Mouse (Mus musculus): Measurements from ENCODE around the gene Adam19. TPM values are rescaled to one million over a fixed set of nuclear protein-coding genes. Genes with fewer than 3 reads are reported as not detected.

Adam19 gene
- polyA plus RNA-seq, 1 experiment from 2014 or later: 6.5 TPM

DNA sequence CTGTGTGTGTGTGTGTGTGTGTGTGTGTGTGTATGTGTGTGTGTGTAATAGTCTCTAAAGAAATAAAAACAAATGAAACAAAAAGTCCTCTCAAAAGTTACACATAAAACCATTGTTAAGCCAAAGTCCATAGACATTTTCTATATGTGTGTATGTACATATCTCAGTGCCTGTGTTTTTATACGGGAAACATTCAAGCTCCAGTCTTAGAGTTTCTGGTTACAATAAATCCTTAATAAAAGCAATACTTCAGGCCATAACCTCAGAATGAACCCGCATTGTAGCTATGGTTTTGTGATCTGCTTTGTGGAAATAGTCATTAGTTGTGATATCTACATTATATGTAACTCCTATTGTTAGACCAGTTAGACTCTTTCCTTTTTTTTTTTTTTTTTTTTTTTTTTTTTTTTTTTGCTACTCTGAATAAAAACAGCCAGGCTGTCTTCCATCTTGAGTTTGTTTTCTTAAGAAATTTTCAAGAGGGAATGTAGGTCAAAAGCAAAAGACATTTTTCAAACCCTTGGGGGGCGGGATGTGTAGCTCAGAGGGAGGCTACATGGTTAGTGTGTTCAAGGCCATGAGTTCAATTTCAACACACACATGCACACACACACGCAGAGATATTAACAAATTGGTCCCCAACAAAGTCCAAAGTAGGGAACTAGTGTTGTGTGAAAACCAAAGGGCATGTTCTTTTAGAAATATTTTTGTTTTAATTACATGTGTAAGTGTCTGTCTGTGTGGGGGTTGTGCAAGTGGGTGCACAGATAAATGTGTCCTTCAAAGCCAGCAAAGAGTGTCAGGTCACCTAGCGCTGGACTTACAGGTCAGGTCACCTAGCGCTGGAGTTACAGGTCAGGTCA, 27.6 kb upstream of the Adam19 start:
- Histone ChIP-seq H3K4me3 (replicated peaks; ENCODE audit: low read depth, low read length) (no peak overlapping the region), H3K9me3 (replicated peaks; ENCODE audit: low read length) (no peaks in the 10 kb centered on the region), H3K9ac (ENCODE audit: low read depth, low read length) (no peak overlapping the region), H3K27me3 (ENCODE audit: insufficient read depth, low read length) (no peaks in the 10 kb centered on the region), H3K4me2 (ENCODE audit: low read length) (no peak overlapping the region), H3K36me3 (ENCODE audit: insufficient read depth, low read length) (no peaks in the 10 kb centered on the region), H3K27ac (peak overlapping the region; percentile 54; the same call in 1 of the 2 replicates), H3K4me1 (replicated peaks; ENCODE audit: insufficient read depth, low read length) (no peaks in the 10 kb centered on the region)
- 65% methylated on average over 6 of the region's 6 CpGs for WGBS
- DNase-seq (ENCODE audit: low spot score) (peak; percentile 81), ATAC-seq (replicated peaks; ENCODE audit: low FRiP score, low read depth) (no peak)
- TF ChIP-seq CTCF (IDR thresholded peaks at IDR 0.05; ENCODE audit: low read depth): no peak

DNA sequence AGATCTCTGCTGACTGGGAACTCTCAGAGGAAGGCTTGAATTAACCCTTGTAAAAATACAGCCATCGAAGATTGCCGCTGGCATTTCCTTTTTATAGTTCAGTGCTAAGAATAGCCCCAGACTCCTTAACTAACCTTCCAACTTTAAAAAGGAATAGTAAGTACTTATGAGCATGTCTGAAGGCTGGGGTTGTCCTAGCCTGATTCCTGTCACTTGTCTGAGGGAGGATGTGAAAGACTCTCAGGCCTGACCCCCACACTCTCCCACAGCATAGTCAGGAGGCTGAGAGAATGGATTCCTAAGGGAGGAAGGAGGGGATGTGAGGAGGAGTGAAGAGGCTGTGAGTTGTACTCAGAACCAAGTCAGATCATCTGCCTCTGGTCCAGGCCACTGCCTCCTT, 26.3 kb upstream of the Adam19 start:
- DNase-seq (ENCODE audit: low spot score): peak; percentile 66
- 27% methylated on average over 2 of the region's 2 CpGs for WGBS
- no peaks in the 10 kb centered on the region for H3K27me3 ChIP-seq (ENCODE audit: insufficient read depth, low read length)
- ATAC-seq (replicated peaks; ENCODE audit: low FRiP score, low read depth): no peak
- no peaks in the 10 kb centered on the region for H3K4me1 ChIP-seq (replicated peaks; ENCODE audit: insufficient read depth, low read length)
- TF ChIP-seq CTCF (IDR thresholded peaks at IDR 0.05; ENCODE audit: low read depth): no peak
- peak overlapping the region; percentile 54; the same call in 1 of the 2 replicates for H3K27ac ChIP-seq
- H3K9ac ChIP-seq (ENCODE audit: low read depth, low read length): no peak overlapping the region
- H3K9me3 ChIP-seq (replicated peaks; ENCODE audit: low read length): no peaks in the 10 kb centered on the region
- H3K4me2 ChIP-seq (ENCODE audit: low read length): no peak overlapping the region
- H3K36me3 ChIP-seq (ENCODE audit: insufficient read depth, low read length): no peaks in the 10 kb centered on the region
- H3K4me3 ChIP-seq (replicated peaks; ENCODE audit: low read depth, low read length): no peak overlapping the region

DNA sequence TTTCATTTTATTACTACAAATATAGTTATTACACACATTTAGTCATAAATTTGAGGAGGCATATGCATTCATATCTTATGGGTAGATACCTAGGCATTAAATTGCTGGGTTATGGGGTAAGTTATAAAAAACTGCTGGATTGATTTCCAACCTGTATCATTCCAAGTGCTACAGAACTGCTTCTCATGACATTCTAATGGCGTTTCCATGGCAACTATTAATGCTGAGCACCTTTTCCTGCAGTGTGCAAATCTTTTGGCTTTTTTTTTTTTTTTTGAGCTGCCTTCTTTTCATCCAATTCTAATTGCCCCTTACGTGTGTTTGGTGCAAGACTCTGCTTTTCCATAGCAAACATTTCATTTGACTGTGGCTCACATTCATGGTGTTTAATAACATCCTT, 25.8 kb upstream of the Adam19 start:
- Histone ChIP-seq H3K4me1 (replicated peaks; ENCODE audit: insufficient read depth, low read length) (no peaks in the 10 kb centered on the region), H3K4me2 (ENCODE audit: low read length) (no peak overlapping the region), H3K9me3 (replicated peaks; ENCODE audit: low read length) (no peaks in the 10 kb centered on the region), H3K27ac (peak overlapping the region; percentile 42; the same call in 1 of the 2 replicates), H3K4me3 (replicated peaks; ENCODE audit: low read depth, low read length) (no peak overlapping the region), H3K27me3 (ENCODE audit: insufficient read depth, low read length) (no peaks in the 10 kb centered on the region), H3K36me3 (ENCODE audit: insufficient read depth, low read length) (no peaks in the 10 kb centered on the region), H3K9ac (ENCODE audit: low read depth, low read length) (no peak overlapping the region)
- TF ChIP-seq CTCF (IDR thresholded peaks at IDR 0.05; ENCODE audit: low read depth): no peak
- DNase-seq (ENCODE audit: low spot score) (no peak), ATAC-seq (replicated peaks; ENCODE audit: low FRiP score, low read depth) (no peak)
- 87% methylated on average over 2 of the region's 2 CpGs for WGBS

DNA sequence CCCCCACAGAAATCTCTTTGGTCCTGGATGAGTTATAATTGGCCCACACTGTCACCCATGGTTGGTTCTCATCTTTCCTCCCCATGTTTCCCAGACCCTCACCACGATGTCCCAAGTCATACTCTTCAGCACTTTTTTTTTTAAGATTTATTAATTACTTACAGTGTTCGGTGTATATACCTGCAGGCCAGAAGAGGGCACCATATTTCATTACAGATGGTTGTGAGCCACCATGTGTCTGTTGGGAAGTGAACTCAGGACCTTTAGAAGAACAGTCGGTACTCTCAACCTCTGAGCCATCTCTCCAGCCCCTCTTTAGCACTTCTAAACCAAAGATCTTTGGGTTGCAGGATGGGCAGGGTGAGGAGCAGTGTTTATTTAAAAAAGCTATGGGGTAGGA, 24.3 kb upstream of the Adam19 start:
- peak; percentile 52 for TF ChIP-seq CTCF (IDR thresholded peaks at IDR 0.05; ENCODE audit: low read depth)
- Histone ChIP-seq H3K9me3 (replicated peaks; ENCODE audit: low read length) (no peaks in the 10 kb centered on the region), H3K9ac (ENCODE audit: low read depth, low read length) (no peak overlapping the region), H3K36me3 (ENCODE audit: insufficient read depth, low read length) (no peaks in the 10 kb centered on the region), H3K4me1 (replicated peaks; ENCODE audit: insufficient read depth, low read length) (no peaks in the 10 kb centered on the region), H3K27me3 (ENCODE audit: insufficient read depth, low read length) (no peaks in the 10 kb centered on the region), H3K27ac (no peak overlapping the region), H3K4me3 (replicated peaks; ENCODE audit: low read depth, low read length) (no peak overlapping the region), H3K4me2 (ENCODE audit: low read length) (no peak overlapping the region)
- 52% methylated on average over 3 of the region's 3 CpGs for WGBS
- ATAC-seq (replicated peaks; ENCODE audit: low FRiP score, low read depth) (no peak), DNase-seq (ENCODE audit: low spot score) (no peak)

DNA sequence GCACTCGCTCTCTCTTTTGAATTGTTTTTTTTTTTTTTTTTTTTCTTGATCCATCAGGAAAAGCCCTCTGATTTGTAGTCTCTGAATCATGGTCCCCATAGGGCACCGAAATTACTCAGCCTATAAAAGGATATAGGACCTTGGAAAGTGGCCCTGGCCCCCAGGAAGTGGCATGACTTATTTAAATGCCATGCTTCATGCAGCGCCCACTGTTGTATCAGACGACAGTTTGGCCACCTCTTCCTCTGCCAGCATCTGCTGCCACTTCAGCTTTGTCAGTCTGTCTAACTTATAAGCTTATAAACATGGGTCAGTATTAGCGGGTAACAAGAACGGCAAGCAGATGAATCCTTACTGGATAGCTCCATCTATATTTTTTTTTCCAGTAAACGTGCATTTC, 22.8 kb upstream of the Adam19 start:
- Histone ChIP-seq H3K9me3 (replicated peaks; ENCODE audit: low read length) (no peaks in the 10 kb centered on the region), H3K4me2 (ENCODE audit: low read length) (no peak overlapping the region), H3K27me3 (ENCODE audit: insufficient read depth, low read length) (no peaks in the 10 kb centered on the region), H3K4me3 (replicated peaks; ENCODE audit: low read depth, low read length) (no peak overlapping the region), H3K27ac (no peak overlapping the region), H3K4me1 (replicated peaks; ENCODE audit: insufficient read depth, low read length) (no peaks in the 10 kb centered on the region), H3K36me3 (ENCODE audit: insufficient read depth, low read length) (no peaks in the 10 kb centered on the region), H3K9ac (ENCODE audit: low read depth, low read length) (no peak overlapping the region)
- DNase-seq (ENCODE audit: low spot score): no peak
- TF ChIP-seq CTCF (IDR thresholded peaks at IDR 0.05; ENCODE audit: low read depth): no peak
- ATAC-seq (replicated peaks; ENCODE audit: low FRiP score, low read depth): no peak
- 82% methylated on average over 7 of the region's 7 CpGs for WGBS

DNA sequence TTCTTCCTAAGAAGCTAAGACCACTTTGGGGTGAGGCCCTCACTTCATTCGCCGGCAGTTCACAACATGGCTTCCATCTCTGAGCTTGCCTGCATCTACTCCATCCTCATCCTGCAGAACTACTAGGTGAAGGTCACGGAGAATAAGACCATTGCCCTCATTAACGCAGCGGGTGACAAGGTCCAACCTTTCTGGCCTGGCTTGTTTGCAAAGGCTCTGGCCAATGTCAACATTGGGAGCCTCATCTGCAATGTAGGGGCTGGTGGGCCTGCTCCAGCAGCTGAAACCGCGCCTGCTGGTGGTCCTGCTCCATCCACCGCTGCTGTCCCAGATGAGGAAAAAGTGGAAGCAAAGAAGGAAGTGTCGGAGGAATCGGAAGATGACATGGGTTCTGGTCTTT, 19.4 kb upstream of the Adam19 start:
- H3K36me3 ChIP-seq (ENCODE audit: insufficient read depth, low read length): no peaks in the 10 kb centered on the region
- TF ChIP-seq CTCF (IDR thresholded peaks at IDR 0.05; ENCODE audit: low read depth): no peak
- DNase-seq (ENCODE audit: low spot score): no peak

More for the DNA sequence above, 19.4 kb upstream of the Adam19 start:
- no peaks in the 10 kb centered on the region for H3K27me3 ChIP-seq (ENCODE audit: insufficient read depth, low read length)
- ATAC-seq (replicated peaks; ENCODE audit: low FRiP score, low read depth): no peak
- H3K4me2 ChIP-seq (ENCODE audit: low read length): no peak overlapping the region
- H3K9ac ChIP-seq (ENCODE audit: low read depth, low read length): no peak overlapping the region
- H3K27ac ChIP-seq: no peak overlapping the region
- H3K9me3 ChIP-seq (replicated peaks; ENCODE audit: low read length): no peaks in the 10 kb centered on the region
- 0 out of 2 replicates have a peak, but pooled peaks cover 7% of the 10 kb centered on the region for H3K4me1 ChIP-seq (replicated peaks; ENCODE audit: insufficient read depth, low read length)
- no peak overlapping the region for H3K4me3 ChIP-seq (replicated peaks; ENCODE audit: low read depth, low read length)
- 90% methylated on average over 10 of the region's 10 CpGs for WGBS
